Mouse (Mus musculus) left cerebral cortex, postnatal 14 days (tissue): ENCODE measurements around the gene Syt13. TPM values are rescaled to one million over a fixed set of nuclear protein-coding genes. Genes with fewer than 3 reads are reported as not detected.

Experiments
- DNase-seq, 2 experiments: peaks; one replicate each; pipeline ENCODE4 v3.0.0; 2021 to 2022; ENCODE audit warnings: low spot score in 2 of 2, mixed read lengths in 1 of 2
- intact Hi-C: fragments of 180-260 bp; cut with DNase I; formaldehyde crosslinking; loops from one replicate; pipeline ENCODE4 v1.15.1; 2025
- long read RNA-seq, 2 experiments: library from polyadenylated mRNA; stranded (forward); transcript quantifications; one replicate each; pipeline ENCODE4 v2.0.0; 2021
- total RNA-seq, 2 experiments: library from RNA; stranded (reverse); gene quantifications; 2 replicates each; pipeline ENCODE4 v1.2.3; 2021

Gene Syt13
- 100 to 1,000 TPM; 161 to 170 TPM for total RNA-seq
- long read RNA-seq, experiment 1, transcript Syt13-201 (6 exons, 3,761 nt), result major isoform, 244 of 315 reads
- long read RNA-seq, experiment 1, partial matches to known transcripts, result 57 of 315 reads
- long read RNA-seq, experiment 1, other reads (novel, unspliced or antisense), result 14 of 315 reads
- long read RNA-seq, experiment 2, transcript Syt13-201 (6 exons, 3,761 nt), result major isoform, 247 of 306 reads
- long read RNA-seq, experiment 2, partial matches to known transcripts, result 52 of 306 reads
- long read RNA-seq, experiment 2, other reads (novel, unspliced or antisense), result 7 of 306 reads

- intact Hi-C loops, result loop anchor here (2.0 kb wide), 1 partner anchor 40 kb away; no protein-coding TSS in a partner anchor
These were observed at the start of gene Syt13 for GRCm38 (mm10) chr2:92914933-92915553. Gene Syt13, plus strand, starts transcription at chr2:92915098.

DNA sequence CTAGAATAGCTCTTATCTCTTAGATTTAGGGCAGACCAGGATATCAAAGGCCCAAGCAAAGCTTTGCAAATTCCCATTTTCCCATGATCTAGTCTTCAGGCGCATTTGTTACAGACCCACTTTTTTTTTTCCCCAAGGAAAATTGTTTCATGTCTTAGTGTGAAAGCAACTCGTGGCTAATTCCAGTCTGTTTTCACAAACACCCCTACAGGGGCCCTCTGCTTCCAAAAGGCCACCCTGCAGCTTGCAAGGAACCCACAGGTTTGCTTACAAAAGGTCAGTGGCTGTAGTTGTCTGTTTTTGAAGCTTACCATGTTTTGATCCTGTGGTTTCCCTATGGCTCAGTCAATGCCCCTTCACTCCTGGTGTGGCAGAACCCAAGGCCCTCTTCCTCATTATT lies 48.3 kb upstream of the Syt13 start:
- intact Hi-C loops, result no loop called here
- DNase-seq, result no peak

More at GRCm38 (mm10) chr2:92914933-92915553, at the start of gene Syt13:
- peak; percentile 65 to 74 for DNase-seq

DNA sequence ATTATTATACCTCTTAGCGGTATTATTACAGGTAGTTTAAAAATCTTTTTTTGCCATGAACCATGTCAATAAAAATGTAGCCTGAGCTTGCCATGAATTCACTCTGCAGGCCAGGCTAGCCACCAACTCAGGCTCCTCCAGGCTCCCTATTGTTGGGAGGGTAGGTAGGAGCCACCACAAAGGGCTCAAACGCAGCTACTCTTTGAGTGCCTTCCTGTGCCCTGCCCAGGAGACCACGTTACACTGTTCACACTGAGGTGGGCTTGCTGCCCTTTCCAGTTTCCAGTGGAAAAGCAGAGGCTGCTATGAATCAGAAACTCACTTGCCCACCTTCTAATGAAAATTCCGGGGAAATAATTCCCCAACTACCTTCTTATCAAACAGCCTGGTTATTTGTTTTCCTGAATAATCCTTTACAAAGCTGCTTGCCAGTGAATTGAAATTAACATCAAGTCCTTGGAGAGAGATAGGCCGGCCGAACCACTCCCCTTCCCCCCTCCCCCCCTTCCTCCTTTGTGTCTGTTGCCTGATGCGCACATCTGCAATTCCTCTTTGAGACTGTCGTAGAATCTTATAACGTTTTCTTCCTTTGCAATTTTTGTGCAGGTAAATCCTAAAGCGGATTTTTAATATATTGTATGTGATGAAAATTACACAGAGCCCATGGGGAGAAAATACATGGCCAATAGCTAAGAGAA lies 44.6 kb upstream of the Syt13 start:
- intact Hi-C loops, result no loop called here

DNA sequence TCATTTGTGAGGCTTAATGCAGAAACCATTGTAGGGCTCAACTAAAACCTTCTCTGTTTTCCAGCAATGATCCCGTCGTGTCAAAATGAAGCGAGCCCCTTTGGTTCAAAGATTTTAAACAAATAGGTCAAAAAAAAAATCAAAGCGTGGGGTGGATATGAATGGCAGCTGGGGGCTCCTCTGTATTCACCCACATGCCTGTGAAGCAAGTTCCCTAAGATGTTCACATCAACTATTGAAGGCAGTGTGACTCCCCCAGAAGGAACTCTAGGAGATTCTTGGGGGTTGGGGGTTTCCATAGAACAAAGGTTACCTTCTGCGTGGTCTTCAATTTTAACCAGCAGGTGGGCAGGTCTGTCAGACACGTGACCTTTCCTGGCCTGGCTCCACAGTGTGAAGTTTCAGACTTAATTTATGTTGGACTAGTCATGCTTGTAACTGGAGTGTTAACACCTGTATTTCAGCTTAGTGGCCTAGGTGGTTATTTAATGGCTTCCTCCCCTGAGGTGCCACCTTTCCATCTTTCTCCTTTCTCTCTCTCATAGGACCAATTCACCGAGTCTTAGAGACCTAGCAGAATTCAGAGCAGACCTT lies 43.7 kb upstream of the Syt13 start:
- DNase-seq, result no peak
- intact Hi-C loops, result no loop called here

More for the DNA sequence above, 44.6 kb upstream of the Syt13 start:
- DNase-seq, result no peak

DNA sequence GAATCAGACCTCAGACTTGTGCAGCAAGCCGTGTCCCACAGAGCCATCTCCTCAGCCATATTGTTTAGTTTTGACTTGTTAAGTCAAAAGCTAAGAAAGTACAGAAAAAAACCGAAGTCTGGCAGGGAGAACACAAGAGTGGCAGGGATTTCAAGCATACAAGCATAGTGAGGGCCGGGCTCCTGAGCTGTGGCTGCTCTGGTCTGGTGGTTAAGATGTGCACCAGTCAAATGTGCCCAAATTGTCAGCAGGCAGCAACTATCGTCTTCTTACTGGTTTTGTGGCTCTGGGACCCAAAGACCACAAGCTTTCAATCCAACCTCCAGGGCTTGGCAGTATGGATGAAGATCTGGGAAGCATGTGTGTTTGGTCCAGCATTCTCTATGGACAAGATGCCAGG lies 42.2 kb upstream of the Syt13 start:
- intact Hi-C loops, result no loop called here
- no peak for DNase-seq

DNA sequence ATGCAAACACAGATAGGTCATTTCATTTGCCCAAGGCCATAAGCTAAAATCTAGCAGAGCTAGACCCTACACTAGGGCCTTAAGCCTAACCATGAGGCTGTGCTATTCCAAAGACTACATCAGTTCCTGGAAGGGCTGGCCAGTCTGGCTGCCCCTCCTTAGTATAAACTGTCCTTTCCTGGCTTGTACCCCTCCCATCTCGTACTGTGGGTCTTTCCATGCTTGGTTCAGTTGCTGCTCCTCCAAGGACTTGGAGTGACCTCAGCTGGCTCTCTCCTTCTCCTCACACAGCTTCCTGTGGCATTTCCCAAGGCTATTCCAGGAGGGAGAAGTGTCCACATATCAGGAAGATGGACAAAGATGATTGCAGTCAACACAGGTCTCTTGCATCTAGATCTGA lies 40.3 kb upstream of the Syt13 start:
- no peak for DNase-seq
- intact Hi-C loops, result no loop called here

DNA sequence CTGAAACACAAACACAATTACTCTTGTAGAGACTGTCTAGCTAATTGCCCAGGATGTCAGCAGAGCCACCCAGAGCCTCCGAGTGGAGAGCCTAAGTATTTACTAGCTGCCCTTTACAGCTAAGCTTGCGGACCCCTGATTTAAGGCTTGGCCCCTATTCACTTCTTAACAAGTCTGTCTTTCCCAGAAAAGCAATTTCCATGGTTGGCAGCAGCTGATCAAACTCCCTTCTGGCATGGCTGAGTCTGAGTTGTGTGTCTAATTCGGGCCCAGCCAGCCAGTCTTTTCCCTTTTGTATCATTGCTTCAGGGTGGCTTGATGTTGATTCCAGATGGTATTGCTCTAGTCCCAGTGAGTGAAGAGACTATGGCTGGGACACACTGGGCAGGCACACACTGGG lies 37.4 kb upstream of the Syt13 start:
- intact Hi-C loops, result no loop called here
- peak in 1 of 2 experiments; percentile 13 for DNase-seq

GRCm38 (mm10) chr2:92883039-92883911 lies 31.6 kb upstream of the Syt13 start:
- peak; percentile 79 to 84 for DNase-seq
- intact Hi-C loops, result loop anchor here (5.0 to 10.0 kb wide), 2 partner anchors 179 to 532 kb away; no protein-coding TSS in a partner anchor

DNA sequence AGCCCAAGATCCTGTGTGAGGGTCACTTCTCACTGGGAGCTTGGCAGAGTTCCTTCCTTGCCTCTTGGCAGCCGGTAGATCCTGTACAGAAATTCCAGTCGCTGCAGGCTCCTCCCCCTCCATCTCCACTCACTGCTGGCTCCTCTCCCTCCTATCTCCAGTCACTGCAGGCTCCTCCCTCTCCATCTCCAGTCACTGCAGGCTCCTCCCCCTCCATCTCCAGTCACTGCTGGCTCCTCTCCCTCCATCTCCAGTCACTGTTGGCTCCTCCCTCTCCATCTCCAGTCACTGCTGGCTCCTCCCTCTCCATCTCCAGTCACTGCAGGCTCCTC lies 31.0 kb upstream of the Syt13 start:
- DNase-seq, result no peak
- intact Hi-C loops, result loop anchor here (5.0 to 10.0 kb wide), 2 partner anchors 178 to 531 kb away; no protein-coding TSS in a partner anchor

- intact Hi-C loops, result loop anchor here (5.0 to 10.0 kb wide), 2 partner anchors 177 to 530 kb away; no protein-coding TSS in a partner anchor
- no peak for DNase-seq
These were observed 29.9 kb upstream of the Syt13 start for GRCm38 (mm10) chr2:92884976-92885375.

- intact Hi-C loops, result loop anchor here (10.0 kb wide), 1 partner anchor 528 kb away; no protein-coding TSS in a partner anchor
- no peak for DNase-seq
These were observed 28.0 kb upstream of the Syt13 start for GRCm38 (mm10) chr2:92886862-92887261.

DNA sequence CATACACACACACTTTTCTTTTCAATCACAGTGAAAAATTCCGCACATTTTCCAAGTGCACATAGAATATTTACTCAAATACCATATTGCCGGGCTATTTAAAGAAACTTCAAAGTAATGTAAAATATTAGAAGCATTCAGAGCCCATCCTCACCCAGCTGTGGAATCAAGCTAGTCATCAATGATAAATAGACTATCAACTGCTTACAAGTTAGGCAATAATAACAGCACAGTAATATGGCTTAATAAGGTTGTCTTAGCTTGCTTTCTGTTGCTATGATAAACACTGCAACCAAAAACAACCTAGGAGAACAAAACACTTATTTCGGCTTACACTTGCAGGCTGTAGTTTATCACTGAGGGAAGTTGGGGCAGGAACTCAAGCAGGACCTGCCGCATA lies 22.4 kb upstream of the Syt13 start:
- no peak for DNase-seq
- intact Hi-C loops, result no loop called here

GRCm38 (mm10) chr2:92903650-92904049 lies 11.2 kb upstream of the Syt13 start:
- DNase-seq, result no peak
- intact Hi-C loops, result loop anchor here (2.0 to 5.0 kb wide), 2 partner anchors 159 to 294 kb away; no protein-coding TSS in a partner anchor

GRCm38 (mm10) chr2:92904307-92904859 lies 10.5 kb upstream of the Syt13 start:
- DNase-seq, result peak; percentile 84 to 85
- intact Hi-C loops, result loop anchor here (2.0 to 5.0 kb wide), 2 partner anchors 158 to 293 kb away; no protein-coding TSS in a partner anchor

GRCm38 (mm10) chr2:92910371-92910770 lies 4.5 kb upstream of the Syt13 start:
- intact Hi-C loops, result no loop called here
- DNase-seq, result peak in 1 of 2 experiments; percentile 54

DNA sequence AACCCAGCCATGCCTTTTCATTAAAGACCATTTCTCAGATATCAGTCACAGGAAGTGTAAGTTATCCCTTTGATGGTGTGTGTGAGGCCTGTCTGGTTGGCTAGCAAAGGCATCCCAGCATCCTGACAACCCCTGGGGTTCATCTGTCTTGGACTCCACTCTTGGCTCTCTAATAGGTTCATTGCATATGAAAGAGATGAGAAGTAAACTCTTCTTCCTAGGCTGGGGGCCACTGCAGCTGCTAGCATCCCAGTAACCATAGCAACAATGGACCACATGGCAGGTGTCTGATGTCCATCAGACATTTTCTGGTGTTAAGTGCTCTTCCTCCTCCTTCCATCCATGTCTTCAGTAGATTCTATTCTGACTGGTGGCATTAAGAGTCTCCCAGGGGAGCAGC lies 2.6 kb upstream of the Syt13 start:
- intact Hi-C loops, result no loop called here
- DNase-seq, result no peak

GRCm38 (mm10) chr2:92913295-92913694 lies 1.6 kb upstream of the Syt13 start:
- intact Hi-C loops, result no loop called here
- DNase-seq, result no peak
